Mouse (Mus musculus): ENCODE measurements around the gene Prkab1.

DNA sequence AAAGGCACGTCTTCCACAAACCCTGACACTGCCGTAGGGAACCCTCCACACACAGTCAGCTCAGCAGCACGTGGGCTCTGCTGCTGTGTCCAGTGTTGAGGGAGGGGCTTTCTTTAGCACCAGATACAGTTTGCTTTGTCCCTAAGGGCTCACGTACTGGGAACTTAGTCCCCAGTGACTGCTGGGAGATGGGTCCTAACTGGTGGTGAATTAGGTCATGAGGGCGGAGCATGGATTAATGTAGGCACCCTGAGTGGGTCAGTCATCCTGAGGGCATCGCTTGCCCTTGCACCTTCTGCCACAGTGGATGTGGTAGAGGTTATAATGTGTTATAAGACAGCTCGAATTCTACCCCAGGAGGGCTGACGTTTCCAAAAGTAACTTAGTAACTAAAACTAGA is 6.9 kb downstream of the Prkab1 start:
- TF ChIP-seq MYC (IDR thresholded peaks at IDR 0.05; ENCODE audit: low read depth, low read length) (no peak), CTCF (IDR thresholded peaks at IDR 0.05 in 2 of 3, conservative IDR thresholded peaks at IDR 0.05 in 1 of 3; ENCODE audit: control insufficient read depth in 1 of 3, insufficient read depth in 1 of 3, low read depth in 2 of 3, low read length in 3 of 3, poor library complexity in 1 of 3, severe bottlenecking in 1 of 3) (no peak)
